Mouse (Mus musculus) urinary bladder, postnatal 14 days (tissue): ENCODE measurements at regions not wholly inside any gene's neighbourhood (a gene's known extent, or its start where the extent isn't known, plus 50 kb on each side); places are given as distances from the start of the nearest gene placed in this dataset.
A peak's percentile ranks its signal among the peaks of the same experiment; 100 is the strongest.

ENCODE experiments used
- DNase-seq: peaks from one replicate; pipeline ENCODE4 v3.0.0; 2021; ENCODE audit warnings: low spot score

GRCm38 (mm10) chr5:29142957-29143356 lies 52.8 kb upstream of the Rnf32 start:
- no peak for DNase-seq

GRCm38 (mm10) chr5:29142502-29142901 lies 53.3 kb upstream of the Rnf32 start:
- no peak for DNase-seq

GRCm38 (mm10) chr5:29137481-29137880 lies 58.3 kb upstream of the Rnf32 start:
- no peak for DNase-seq

- DNase-seq = no peak
These were observed 63.5 kb upstream of the Rnf32 start for GRCm38 (mm10) chr5:29132261-29132660.

- no peak for DNase-seq
These were observed 64.0 kb upstream of the Rnf32 start for GRCm38 (mm10) chr5:29131762-29132161.

GRCm38 (mm10) chr5:29129724-29130123 lies 66.1 kb upstream of the Rnf32 start:
- DNase-seq = no peak

- no peak for DNase-seq
These were observed 78.8 kb upstream of the Rnf32 start for GRCm38 (mm10) chr5:29116942-29117341.

- no peak for DNase-seq
These were observed 83.3 kb upstream of the Rnf32 start for GRCm38 (mm10) chr5:29112531-29112930.

- DNase-seq = no peak
These were observed 88.5 kb upstream of the Rnf32 start for GRCm38 (mm10) chr5:29107276-29107675.

GRCm38 (mm10) chr5:29083288-29083687 lies 112.5 kb upstream of the Rnf32 start:
- no peak for DNase-seq

- DNase-seq = no peak
These were observed 141.4 kb upstream of the Rnf32 start for GRCm38 (mm10) chr5:29054393-29054792.

- DNase-seq = peak; percentile 69
These were observed 159.2 kb upstream of the Rnf32 start for GRCm38 (mm10) chr5:29036636-29037035.

- no peak for DNase-seq
These were observed 162.3 kb upstream of the Rnf32 start for GRCm38 (mm10) chr5:29033462-29033997.

- no peak for DNase-seq
These were observed 165.3 kb upstream of the Rnf32 start for GRCm38 (mm10) chr5:29030525-29030924.

GRCm38 (mm10) chr5:29029957-29030356 lies 165.8 kb upstream of the Rnf32 start:
- no peak for DNase-seq

GRCm38 (mm10) chr5:29025045-29025444 lies 170.7 kb upstream of the Rnf32 start:
- no peak for DNase-seq

GRCm38 (mm10) chr5:28992796-28993195 lies 203.0 kb upstream of the Rnf32 start:
- no peak for DNase-seq

GRCm38 (mm10) chr5:28979932-28980331 lies 215.9 kb upstream of the Rnf32 start:
- no peak for DNase-seq

- DNase-seq = no peak
These were observed 225.4 kb upstream of the Rnf32 start for GRCm38 (mm10) chr5:28970404-28970803.

- peak; percentile 38 for DNase-seq
These were observed 240.8 kb upstream of the Rnf32 start for GRCm38 (mm10) chr5:28955036-28955435.

- no peak for DNase-seq
These were observed 248.3 kb upstream of the Rnf32 start for GRCm38 (mm10) chr5:28947465-28947864.

- DNase-seq = no peak
These were observed 252.0 kb upstream of the Rnf32 start for GRCm38 (mm10) chr5:28943571-28944316.

GRCm38 (mm10) chr5:28940972-28941371 lies 254.8 kb upstream of the Rnf32 start:
- no peak for DNase-seq
